22 mouse cellular contexts compared by ENCODE assay signal in genomic region chr4:34554596-34554995, GRCm38 (mm10).
"Had no signal": no experiment of that assay in that cellular context is flagged by ENCODE, and none has a peak within 500 bp of the region (broad histone marks: within the 10 kb centered on the region; RNA-seq: fewer than 3 reads in every experiment).

No protein-coding gene starts in this region.

- H3K36me3 ChIP-seq: intestine, embryonic 15.5 days; limb, embryonic 15.5 days; neural tube, embryonic 15.5 days had no signal

- H3K9ac ChIP-seq: intestine, embryonic 15.5 days; limb, embryonic 12.5 days; limb, embryonic 15.5 days; liver, embryonic 13.5 days; neural tube, embryonic 12.5 days; neural tube, embryonic 15.5 days had no signal

- DNase-seq: kidney, adult 11 months; kidney, postnatal 14 days; kidney, postnatal 4 days; left cerebral cortex, postnatal 4 days; liver, embryonic 13.5 days; lung, adult 2 months; lung, postnatal 14 days; lung, postnatal 4 days; right cerebral cortex, adult 18-20 months; right cerebral cortex, postnatal 14 days; right cerebral cortex, postnatal 4 days; thymus, adult 2 months; thymus, postnatal 14 days; thymus, postnatal 4 days had no signal

- ATAC-seq: intestine, embryonic 15.5 days; midbrain, embryonic 16.5 days had no signal

- H3K27me3 ChIP-seq: intestine, embryonic 15.5 days; limb, embryonic 12.5 days; limb, embryonic 15.5 days; liver, embryonic 13.5 days; neural tube, embryonic 12.5 days; neural tube, embryonic 15.5 days had no signal

- H3K27ac ChIP-seq: intestine, embryonic 15.5 days; limb, embryonic 12.5 days; limb, embryonic 15.5 days; liver, embryonic 13.5 days; midbrain, embryonic 10.5 days; neural tube, embryonic 12.5 days; neural tube, embryonic 15.5 days; stomach, postnatal 0 days had no signal

- H3K4me3 ChIP-seq: intestine, embryonic 15.5 days; limb, embryonic 12.5 days; limb, embryonic 15.5 days; liver, embryonic 13.5 days; midbrain, embryonic 10.5 days; neural tube, embryonic 12.5 days; neural tube, embryonic 15.5 days had no signal

- H3K4me2 ChIP-seq: intestine, embryonic 15.5 days; limb, embryonic 12.5 days; limb, embryonic 15.5 days; liver, embryonic 13.5 days; neural tube, embryonic 12.5 days; neural tube, embryonic 15.5 days had no signal

- H3K9me3 ChIP-seq: intestine, embryonic 15.5 days; limb, embryonic 12.5 days; limb, embryonic 15.5 days; liver, embryonic 13.5 days; midbrain, embryonic 10.5 days; neural tube, embryonic 12.5 days; neural tube, embryonic 15.5 days had no signal
